Mouse (Mus musculus) C2C12 (cell line): ENCODE measurements around the gene Pex14.

Experiments
- CEBPB ChIP-seq: IDR thresholded peaks from one replicate; pipeline ENCODE4 v1.6.1; 2011; ENCODE audit warnings: low read depth, mild to moderate bottlenecking, control low read depth, moderate library complexity
- CTCF ChIP-seq: IDR thresholded peaks from one replicate; pipeline ENCODE4 v1.5.1; 2011; ENCODE audit not compliant: control insufficient read depth, insufficient read depth, insufficient read length
- MAX ChIP-seq: IDR thresholded peaks from one replicate; pipeline ENCODE4 v1.6.1; 2011; ENCODE audit warnings: mild to moderate bottlenecking, control low read depth
- MYOD1 ChIP-seq: IDR thresholded peaks from one replicate; pipeline ENCODE4 v1.6.1; 2011; ENCODE audit warnings: low read depth; ENCODE audit not compliant: control insufficient read depth, insufficient read length
- MYOG ChIP-seq: IDR thresholded peaks from one replicate; pipeline ENCODE4 v1.6.1; 2011; ENCODE audit not compliant: control insufficient read depth, insufficient read length; ENCODE audit errors: extremely low read depth
- USF1 ChIP-seq: IDR thresholded peaks from one replicate; pipeline ENCODE4 v1.6.1; 2011; ENCODE audit warnings: low read depth, mild to moderate bottlenecking, control low read depth, moderate library complexity

DNA sequence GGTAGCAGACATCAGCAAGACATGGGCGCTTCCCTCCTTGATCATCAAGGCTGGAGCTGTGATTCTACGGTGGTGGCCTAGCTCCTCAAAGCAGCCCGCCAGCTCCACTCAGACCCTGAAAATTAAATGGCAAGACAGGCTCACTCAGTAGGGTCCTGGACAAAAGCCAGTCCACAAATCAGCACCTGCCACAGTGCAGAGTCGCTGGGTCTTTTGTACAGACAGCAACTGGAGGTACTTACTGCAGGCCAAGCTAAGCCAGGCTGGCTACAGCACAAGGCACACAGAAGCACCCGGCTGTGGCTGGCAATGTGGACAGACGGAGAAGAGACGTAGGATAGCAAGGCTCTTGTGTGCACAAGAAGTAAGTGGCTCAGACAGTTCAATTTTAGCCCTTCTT lies 124.8 kb downstream of the Pex14 start:
- no peak for TF ChIP-seq CTCF
- no peak for TF ChIP-seq USF1
- no peak for TF ChIP-seq MAX
- no peak for TF ChIP-seq MYOD1
- no peak for TF ChIP-seq CEBPB
- no peak for TF ChIP-seq MYOG
